Mouse (Mus musculus) c-Kit-positive CD71-negative TER-119-negative erythroid progenitor cells, embryonic 14.5 days (primary cell): ENCODE data around the gene Camkmt.

ENCODE experiments used
- DNase-seq: peaks from one replicate; pipeline ENCODE4 v3.0.0-alpha.2; 2013; ENCODE audit warnings: low read depth

Gene Camkmt

DNA sequence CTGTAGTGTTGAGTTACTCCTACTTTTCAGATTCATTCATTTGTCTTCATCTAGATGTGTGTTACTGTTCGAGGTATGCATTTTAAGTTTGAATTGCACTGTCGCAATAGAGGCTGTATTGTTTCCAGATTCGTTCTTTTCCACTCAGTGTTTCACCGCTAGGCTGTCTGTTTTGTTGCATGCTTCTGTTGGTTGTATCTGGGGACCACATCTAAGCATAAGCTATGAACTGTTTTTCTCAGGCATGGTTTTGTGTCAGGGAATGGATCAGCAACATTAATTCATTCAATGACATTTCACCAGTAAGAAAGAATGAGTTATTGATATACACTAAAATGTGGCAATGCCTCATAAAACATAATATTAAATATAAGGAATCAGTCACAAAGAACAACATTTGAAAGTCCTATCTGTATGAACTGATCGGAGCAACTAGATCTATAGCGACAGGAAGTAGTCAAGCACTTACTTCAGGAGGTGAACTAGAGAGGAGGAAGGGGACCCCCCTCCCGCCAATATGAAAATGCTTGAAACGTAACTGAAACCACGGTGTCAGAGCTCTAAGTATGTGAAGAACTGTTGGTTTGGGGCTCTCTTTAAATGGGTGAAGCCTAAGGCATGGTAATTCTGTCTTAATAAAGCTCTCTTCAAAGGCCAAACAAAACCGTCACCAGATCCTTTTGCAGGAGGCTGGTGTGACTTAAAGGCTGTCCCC, 80.3 kb downstream of the Camkmt start:
- DNase-seq: no peak

DNA sequence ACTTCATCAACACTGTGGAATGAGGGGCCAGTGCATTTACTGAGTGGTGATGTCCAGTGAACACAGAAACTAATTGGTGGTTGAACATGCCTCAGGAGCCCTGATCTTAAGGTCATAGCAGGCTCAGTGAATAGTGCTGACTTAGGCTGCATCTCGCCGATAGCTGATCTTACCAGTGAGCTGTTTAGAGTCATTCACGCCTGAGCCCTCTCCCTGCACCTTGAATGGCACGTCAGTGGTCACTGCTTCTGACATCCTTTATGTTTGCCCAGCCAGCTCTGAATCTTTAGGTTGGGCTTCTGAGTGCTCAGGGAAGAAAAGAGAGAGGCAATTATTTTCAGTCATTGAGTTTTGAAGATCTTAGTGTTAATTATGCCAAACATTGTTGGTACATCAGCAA, 81.6 kb downstream of the Camkmt start:
- DNase-seq: no peak

DNA sequence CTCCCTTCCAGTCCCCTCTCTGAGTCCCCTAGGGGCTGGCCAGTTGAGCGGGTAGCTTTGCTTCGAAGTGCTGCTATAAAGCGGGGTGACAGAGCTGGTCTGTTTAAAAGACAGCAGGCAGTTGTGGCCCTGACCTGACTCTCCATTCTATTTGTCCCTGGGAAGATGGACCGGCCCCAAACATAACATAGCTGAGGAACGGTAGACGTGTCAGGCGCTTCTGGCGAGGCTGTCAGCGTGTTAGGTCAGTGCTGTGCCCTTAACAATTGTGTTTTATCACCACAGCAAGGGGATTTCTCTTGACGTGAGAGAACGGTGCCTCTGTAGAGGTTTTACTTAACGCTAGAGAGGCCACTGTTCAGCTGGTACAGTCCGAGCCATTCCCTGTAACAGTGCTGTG, 86.9 kb downstream of the Camkmt start:
- DNase-seq: no peak

DNA sequence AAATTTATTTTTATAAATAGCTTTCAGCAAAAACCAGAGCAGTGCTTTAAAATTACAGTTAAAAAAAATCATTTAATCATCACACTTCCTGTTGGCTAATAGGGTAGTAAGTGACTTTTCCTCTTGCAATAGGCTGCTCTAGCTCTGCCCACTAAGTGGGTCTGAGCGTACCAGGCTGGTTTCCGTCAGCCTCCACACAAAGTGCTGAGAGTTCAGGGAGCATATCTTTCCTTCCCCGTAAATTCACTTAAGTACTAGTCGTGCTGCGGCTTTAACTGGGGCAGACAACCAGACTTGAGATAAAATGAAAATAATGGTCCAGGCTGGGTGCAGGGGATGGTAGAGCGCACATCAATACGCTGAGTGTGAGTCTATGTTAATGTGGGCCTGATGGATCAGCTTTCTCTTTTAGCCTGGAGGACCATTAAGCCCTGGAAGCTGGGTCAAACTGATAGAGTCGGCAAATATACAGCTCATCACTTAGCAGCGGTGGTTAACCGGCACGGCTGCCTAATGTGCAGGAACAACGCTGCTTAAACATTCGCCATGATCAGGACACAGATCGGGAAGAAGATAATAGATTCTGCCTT, 90.2 kb downstream of the Camkmt start:
- DNase-seq: no peak

DNA sequence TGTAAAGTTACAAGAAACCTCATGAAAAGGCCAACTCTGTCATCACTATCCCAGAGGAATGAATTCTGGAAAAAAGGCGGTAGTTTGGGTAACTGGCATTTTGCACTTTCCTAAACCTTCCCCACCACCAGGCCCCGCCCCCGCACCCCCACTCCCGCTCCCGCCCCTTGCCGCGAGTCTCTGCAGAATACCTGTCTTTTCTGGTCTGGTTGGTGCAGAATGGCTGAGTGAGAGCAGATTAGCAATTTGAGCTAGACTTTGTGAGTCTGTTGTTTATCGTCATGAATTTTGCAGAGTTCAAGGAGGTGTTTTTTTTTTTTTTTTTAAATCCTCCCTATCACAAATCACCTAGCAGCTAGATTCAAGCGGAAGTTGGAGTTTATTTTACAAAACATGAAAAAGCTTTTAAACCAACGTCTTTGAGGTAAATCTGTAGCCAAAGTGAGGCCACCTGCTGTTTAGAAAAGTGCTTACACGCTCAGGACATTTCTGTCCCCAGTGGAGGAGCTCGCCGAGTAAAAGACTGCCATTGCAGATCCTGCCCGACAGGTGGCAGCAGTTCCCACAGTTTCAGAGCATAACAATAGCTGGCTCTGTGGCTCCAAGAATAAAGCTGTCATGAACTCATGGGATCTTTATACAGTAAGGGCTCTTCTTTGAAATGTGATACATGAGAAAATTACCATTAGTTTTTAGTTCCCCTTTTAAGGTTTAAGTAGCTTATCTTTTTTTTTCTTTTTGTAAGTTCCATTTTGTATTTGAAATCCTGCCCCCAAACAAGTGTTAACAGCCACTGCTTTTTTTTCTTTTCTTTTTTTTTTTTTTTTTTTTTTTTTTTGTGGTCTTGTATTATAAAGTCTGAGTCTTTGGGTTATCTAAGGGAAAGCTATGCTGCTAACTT, 99.1 kb downstream of the Camkmt start:
- DNase-seq: peak; percentile 85

DNA sequence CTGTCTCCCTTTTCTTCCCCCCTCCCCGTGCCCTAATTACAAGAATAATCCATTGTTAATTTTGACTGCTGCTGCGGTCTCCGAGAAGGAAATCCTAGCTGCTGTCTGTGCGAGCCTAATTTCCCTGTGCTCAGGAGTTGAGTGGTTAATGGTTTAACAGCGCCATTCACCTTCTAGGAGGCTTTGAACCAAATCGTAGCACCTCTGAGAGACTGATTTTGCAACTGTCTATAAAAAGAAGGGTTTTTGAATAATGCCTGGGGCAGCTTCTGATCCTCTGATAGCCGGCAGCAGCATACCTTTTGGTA, 99.7 kb downstream of the Camkmt start:
- no peak for DNase-seq

DNA sequence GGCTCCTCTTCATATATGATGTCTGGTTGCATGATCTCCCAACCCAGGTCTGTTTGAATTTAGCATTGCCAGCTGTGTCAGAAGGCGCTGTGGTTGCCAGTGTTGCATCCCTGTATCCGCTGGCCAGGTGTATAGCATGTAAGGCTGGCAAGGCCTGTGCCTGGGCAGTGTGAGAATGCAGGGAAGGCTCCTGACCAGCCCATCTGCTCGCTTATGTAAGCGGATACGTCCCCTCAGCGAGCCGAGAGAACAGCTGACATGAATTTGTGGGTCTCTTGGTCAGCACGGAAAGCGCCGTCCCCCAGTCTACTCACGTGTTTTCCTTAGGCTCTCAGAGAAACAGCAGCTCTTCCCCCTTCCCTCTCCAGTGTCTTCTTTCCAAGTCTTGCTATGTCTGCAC, 102.9 kb downstream of the Camkmt start:
- no peak for DNase-seq

DNA sequence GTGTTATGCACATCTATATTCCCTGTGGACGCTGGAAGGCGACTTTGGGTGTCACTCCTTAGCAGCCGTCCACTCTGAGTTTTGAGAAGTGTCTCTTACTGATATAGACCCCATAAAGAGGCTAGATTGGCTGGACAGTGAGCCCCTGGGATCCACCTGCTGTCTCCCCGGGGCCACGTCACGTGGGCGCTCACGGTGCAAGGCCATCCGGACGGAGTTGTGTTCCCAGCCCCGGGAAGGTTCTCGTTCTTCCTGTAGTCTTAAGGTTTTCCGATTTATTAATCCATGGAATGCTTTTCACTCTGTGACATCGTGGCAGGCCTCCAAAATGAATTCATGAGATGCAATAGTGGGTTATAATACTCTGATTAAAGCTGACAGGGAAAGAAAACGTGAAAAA, 108.4 kb downstream of the Camkmt start:
- DNase-seq: no peak

DNA sequence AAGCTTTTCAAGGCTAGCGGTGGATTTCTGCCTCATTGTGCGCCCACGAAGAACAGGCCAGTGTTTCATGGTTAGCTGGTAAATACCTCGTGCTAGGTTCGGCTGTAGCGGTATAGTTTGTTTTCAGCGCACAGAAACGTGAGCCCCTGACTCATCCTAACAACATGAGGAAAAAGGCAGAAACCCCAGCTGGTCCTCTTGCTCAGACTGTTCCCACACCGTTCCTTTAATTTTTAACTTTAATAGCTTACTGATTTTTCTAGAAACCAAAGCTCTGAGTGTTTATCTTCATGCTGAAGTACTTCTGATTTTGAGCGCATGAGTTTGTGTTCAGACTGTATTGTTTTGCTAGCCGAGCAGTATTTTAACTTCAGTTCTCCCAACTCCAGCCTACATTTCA, 109.0 kb downstream of the Camkmt start:
- DNase-seq: no peak

DNA sequence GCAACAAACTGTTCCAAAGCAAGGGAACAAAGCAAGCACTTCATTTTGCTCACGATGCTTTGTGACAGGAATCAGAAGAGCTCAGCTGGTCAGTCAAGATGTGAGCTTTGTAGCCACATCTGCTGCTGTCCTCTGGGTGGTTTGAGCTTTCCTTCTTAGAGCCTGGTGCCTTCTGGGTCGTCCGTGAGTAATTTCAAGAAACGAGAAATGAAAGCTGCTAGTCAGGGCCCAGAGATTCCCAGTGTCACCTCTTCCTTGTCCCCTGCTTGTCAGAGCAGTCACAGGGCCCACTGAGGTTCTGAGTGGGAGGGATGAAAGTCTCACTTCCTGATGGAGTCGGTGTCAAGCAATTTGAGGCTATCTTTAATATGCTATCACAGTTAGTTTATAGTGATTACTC, 127.7 kb downstream of the Camkmt start:
- DNase-seq: no peak

DNA sequence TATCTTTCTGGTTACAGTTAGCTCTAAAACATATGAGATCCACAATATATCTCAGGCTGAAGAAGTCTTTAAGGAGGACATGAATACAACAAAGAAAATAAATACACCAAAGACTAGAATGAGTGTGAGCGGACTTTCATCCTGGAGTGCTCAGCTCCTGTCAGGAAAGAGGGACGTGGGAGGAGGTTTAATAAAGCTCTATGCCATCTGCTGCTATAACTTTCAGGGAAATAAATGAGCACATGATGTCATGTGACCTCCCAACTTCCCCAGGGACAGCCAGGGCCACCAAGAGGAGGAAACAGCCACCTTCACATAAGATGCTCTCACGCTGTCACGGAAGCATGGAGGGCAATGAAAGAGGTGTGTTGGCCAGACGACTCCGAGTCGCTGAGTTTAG, 151.8 kb downstream of the Camkmt start:
- no peak for DNase-seq

DNA sequence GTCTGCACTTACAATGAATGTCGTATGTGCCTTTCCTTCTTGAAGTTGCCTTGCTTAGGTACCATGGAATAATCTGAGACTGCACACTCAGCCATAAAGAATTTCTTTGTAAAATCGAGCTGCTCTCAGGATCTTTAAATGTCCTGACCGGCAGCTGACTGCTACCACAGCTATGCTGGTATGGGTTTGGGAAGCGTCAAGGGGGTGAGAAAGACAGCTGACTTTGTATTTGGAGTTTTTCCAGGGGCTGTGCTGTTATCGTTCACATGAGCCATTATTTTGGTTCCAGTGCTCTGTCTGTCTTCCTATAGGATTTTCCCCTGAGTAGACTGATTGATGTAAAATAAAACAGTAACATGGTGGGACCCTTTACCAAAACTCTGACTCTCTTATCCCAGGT, 158.6 kb downstream of the Camkmt start:
- DNase-seq: no peak

DNA sequence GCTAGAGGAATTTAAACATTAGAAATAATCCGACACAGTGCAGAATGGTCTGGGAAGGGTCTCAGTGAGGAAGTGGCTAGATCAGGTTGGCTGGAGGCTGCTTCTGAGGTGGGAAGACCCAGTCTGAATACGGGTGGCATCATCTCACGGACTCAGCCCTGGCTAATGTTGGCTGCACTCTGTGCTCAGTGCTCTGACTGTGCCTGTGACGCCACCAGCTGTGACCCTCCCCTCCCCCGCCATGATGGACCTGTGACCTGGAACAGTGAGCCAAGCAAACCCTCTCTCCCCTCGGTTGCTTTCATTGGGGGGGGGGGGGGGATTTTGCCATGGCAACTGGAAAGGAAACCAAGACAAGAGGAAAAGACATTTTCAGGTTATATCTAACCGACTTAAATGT, 159.4 kb downstream of the Camkmt start:
- no peak for DNase-seq

DNA sequence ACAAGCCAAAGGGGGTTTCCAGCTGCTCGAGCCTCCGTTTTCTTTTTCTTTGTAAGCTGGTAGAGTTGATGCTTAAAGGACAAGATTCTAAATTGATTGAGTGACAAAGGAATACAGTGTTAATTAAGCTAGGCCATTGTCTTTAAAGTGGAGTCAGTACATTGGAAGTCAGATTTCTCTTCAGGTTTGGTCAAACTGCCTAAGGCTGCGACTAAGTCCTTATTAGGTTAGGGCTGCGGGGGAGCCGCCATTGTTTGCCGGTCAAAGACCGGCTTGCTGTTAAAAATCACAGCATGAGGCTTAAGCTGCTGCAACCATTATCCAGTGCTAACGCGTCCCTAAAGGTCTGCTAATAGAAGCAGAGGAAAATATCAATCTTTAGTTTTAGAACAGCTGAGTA, 166.6 kb downstream of the Camkmt start:
- no peak for DNase-seq

DNA sequence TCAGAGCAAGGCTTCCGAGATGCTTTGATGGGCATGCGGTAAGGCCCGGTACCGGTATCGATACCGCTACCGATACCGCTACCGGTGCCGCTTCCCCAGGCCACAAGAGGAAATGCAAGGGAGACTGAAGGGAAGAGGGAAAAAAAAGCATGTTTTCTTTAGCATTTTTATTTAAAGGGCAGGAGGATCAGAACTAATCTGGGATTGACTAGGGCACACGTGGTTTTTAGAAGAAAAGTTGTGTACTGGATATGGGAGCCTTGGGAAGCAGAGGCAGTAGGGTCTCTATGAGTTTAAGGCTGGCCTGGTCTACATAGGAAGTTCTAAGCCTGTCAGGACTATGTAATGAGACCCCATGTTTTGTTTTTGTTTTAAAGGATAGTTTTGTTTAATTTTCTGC, 167.0 kb downstream of the Camkmt start:
- no peak for DNase-seq

DNA sequence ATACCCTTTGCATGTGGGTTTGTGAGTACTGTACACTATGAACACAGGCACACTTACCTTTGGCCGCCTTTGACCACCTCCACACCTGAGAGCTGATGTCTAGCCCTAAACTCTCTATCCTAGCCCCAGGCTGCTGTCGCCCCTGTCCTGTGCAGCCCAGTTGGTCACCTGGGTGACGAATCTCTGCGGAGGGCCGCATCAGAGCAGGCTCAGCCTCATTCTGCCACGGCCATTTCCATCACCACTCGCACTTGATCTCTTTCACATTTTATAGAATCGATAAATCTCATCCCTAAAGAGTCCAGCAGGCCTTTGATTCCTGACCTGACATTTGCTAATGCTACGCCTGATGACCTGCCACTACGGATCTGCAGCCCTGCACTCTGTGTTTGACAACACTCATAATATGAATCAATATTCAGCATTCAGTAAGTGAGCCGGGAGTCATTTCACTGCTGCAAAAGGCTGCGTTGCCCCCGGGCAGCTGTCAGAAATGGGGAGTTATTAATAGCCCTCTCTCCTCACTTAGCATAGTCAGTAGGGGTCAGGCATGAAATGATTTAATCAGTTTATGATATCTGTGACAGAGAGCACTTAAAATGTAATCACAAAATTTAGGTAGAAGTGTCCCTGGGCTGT, 168.5 kb downstream of the Camkmt start:
- DNase-seq: no peak

DNA sequence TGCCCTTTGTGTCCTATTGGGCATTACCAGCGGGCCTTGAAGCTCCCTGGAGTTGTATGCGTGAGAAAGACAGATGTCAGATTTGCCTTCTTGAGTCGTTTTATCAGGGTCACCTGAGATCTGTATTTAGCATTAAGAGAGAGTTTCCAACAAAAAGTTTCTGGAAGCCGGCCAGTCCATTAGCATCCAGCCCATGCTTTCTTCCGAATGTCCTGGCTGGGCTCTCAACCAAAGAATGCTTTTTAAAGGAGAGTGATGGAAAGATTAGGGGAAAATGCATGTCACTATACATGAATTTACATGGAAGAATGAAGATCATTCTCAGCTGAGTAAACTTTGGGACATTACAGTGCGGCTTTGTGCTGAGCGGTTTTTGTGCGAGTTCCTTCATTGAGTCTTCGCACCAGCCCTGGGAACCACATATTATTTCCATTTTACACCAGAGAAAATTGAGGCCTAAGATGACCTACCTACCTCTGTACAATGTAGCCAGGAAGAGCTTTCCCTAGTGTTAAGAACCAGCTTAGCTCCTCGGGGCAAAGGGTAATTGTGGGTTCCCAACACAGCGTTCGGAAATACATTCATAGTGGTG, 176.6 kb downstream of the Camkmt start:
- DNase-seq: no peak

DNA sequence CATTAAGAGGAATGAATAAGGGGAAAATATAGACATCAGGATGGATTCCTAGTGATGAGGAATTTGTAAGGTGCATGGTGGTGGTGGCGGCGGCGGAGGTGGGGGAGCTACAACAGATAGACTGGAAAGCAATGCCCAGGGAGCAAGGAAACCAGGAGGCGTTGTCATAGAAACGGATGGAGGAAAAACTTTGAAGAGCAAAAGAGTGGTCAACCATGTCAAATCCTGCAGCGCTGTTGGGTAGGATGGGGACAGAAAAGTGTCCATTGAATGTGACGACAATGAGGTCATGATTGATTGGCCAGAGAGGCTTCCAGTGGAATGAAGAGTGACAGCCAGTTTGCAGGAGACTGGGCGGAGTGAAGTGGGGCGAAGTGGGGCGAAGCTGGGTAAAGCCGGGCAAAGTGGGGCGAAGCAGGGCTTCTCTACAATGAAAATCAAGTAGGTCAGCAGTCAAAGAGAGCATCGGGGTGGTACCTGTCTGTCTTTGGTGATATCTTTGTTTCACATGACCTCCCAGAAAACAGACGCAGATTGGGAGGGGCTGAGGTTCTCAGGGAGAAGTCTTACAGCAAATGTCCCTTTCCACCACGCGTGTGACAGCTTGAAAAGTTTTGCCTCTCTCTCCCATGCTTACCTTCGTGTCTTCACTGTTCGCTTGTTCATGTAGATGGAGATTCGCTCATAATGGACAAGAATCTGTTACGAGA, 181.3 kb downstream of the Camkmt start:
- DNase-seq: no peak

DNA sequence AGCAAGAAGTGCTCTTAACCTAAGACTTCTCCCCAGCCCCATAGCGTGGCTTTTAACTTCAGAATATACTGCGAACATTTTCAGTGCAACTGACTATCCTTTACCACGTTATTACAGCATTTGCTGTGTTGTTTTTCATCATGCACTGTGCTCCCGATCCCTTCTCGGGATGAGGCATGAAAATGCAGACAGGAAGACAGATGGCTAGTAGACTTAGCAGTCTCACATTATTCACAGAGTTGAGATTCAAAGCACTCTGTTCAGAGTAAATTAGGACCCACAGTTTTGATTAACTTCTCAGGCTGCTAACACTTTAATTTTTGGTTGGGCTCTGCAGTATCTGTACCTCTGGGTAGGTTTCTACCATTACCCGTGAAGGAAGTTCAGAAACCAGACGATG, 189.4 kb downstream of the Camkmt start:
- no peak for DNase-seq

DNA sequence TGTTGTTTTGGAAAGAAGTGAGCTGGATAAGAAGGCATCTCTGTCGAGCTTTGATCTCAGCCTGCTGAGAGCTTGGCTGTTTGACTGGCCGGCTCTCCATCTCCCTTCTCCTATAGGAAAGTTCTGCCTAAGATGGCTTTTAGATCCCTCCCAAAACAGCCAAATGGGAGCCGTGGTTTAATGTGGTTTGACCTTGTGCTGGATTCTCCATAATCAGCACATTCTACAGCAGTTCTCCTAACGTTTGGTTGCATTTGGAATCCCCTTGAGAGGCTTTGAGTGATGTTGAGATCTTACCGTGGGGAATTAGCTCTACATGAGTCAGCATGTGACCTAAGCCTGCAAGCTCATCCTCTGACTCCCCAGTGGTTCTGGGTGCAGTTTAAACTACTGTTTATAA, 192.1 kb downstream of the Camkmt start:
- no peak for DNase-seq

DNA sequence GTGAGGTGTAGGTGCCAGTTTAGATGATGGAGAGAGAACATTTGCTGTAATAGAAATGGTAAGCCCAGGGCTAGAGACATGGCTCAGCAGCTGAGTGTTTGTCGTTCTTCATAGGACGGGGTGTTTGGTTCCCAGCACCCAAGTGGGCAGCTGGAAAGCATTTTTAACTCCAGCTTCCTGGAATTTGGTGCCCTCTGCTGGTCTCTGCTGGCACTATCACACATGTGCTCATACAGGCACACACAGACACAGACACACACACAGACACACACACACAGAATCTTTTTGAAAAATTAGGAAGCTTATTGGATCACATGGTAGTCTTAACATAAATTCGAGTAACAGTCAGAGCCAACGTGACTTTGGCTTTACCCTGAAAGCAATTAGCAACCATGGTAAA, 200.8 kb downstream of the Camkmt start:
- DNase-seq: no peak

DNA sequence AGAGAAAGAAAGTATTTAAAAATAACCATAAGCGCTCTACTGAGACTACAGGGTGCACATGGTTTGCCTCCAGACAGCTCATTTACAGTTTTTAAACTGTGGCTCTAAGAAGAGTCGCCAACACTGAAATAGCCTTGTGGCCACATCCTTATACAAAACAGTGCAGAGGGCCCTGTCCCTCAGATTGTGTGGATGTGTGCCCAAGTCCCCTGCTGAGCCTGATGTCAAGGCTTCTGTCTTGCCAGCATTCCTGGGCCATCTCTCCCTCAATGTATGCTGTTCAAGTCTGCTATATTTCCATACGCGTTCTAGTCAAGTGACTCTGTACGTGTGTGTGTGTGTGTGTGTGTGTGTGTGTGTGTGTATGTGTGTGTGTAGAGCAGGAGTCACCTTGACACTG, 201.2 kb downstream of the Camkmt start:
- DNase-seq: no peak
